Mouse (Mus musculus) liver, embryonic 13.5 days (tissue): Measurements from ENCODE around the gene Hoxc4. TPM values are rescaled to one million over a fixed set of nuclear protein-coding genes. Genes with fewer than 3 reads are reported as not detected.

Source experiments
- ATAC-seq: fragments of 200-750 bp; cut with Nextera tagmentation; 2 replicates; pipeline ENCODE4 v1.8.0; 2017; ENCODE audit warnings: low read depth, mild to moderate bottlenecking, moderate number of reproducible peaks, moderate library complexity
- DNase-seq: peaks from one replicate; pipeline ENCODE4 v3.0.0; 2022
- H3K27ac ChIP-seq: fragments of 300-500 bp; sonication (generic); 2 replicates; pipeline ENCODE4 v1.5.1; 2015; ENCODE audit warnings: moderate library complexity, mild to moderate bottlenecking, inconsistent platforms
- H3K27me3 ChIP-seq: fragments of 300-500 bp; sonication (generic); 2 replicates; pipeline ENCODE4 v1.6.1; 2015; ENCODE audit warnings: mild to moderate bottlenecking, inconsistent platforms
- H3K36me3 ChIP-seq: fragments of 300-500 bp; sonication (generic); 2 replicates; pipeline ENCODE4 v1.6.1; 2015; ENCODE audit warnings: mild to moderate bottlenecking, inconsistent platforms
- H3K4me1 ChIP-seq: fragments of 300-500 bp; sonication (generic); replicated peaks from 2 replicates; pipeline ENCODE4 v1.6.1; 2015; ENCODE audit warnings: inconsistent platforms
- H3K4me2 ChIP-seq: fragments of 300-500 bp; sonication (generic); 2 replicates; pipeline ENCODE4 v1.6.1; 2015; ENCODE audit warnings: inconsistent platforms, mild to moderate bottlenecking, moderate library complexity
- H3K4me3 ChIP-seq: fragments of 300-500 bp; sonication (generic); replicated peaks from 2 replicates; pipeline ENCODE4 v1.5.1; 2015; ENCODE audit warnings: mild to moderate bottlenecking, inconsistent platforms
- H3K9ac ChIP-seq: fragments of 300-500 bp; sonication (generic); 2 replicates; pipeline ENCODE4 v1.6.1; 2015; ENCODE audit warnings: mild to moderate bottlenecking, inconsistent platforms
- H3K9me3 ChIP-seq: fragments of 300-500 bp; sonication (generic); replicated peaks from 2 replicates; pipeline ENCODE4 v1.6.1; 2016; ENCODE audit warnings: inconsistent platforms
- WGBS: fragments of 180-500 bp; shearing (Covaris S2); methylation state at CpG from one replicate; pipeline ENCODE4 v1.1.7; 2015; ENCODE audit not compliant: insufficient replicate concordance; 5-methylcytosine and 5-hydroxymethylcytosine counted together
- polyA plus RNA-seq: library from polyadenylated mRNA; unstranded; fragments of >200 nt; fragmentation: Nextera tagmentation; extraction: Ambion mirVana; gene quantifications from 2 replicates; pipeline ENCODE4 v1.2.1, GENCODE M21; 2015

Gene Hoxc4
- polyA plus RNA-seq: 0.31 and 0.42 TPM in 2 replicates

GRCm38 (mm10) chr15:103018636-103019035 lies at the start of gene Hoxc4:
Gene Hoxc4 (plus strand): TSS chr15:103018934.
- ATAC-seq (no peak), DNase-seq (no peak)
- no peak within 1 kb of the TSS for H3K4me3 ChIP-seq
- no peaks in the 10 kb centered on the region for H3K36me3 ChIP-seq
- no peak within 1 kb of the TSS for H3K4me2 ChIP-seq
- peaks cover 99% of the 10 kb centered on the region for H3K27me3 ChIP-seq
- no peak within 1 kb of the TSS for H3K9ac ChIP-seq
- no peaks in the 10 kb centered on the region for H3K4me1 ChIP-seq
- H3K9me3 ChIP-seq: no peaks in the 10 kb centered on the region
- WGBS: 35% methylated on average over 9 of the region's 9 CpGs
- no peak within 1 kb of the TSS for H3K27ac ChIP-seq

- peaks cover 99% of the 10 kb centered on the region for H3K27me3 ChIP-seq
- no peaks in the 10 kb centered on the region for H3K36me3 ChIP-seq
- H3K9ac ChIP-seq: no peak overlapping the region
- 0 out of 2 replicates have a peak, but pooled peaks cover 2% of the 10 kb centered on the region for H3K4me1 ChIP-seq
- H3K4me2 ChIP-seq: no peak overlapping the region
- ATAC-seq (no peak), DNase-seq (no peak)
- H3K4me3 ChIP-seq: no peak overlapping the region
- WGBS: 18% methylated on average over 1 of the region's 1 CpGs
- no peak overlapping the region for H3K27ac ChIP-seq
- H3K9me3 ChIP-seq: no peaks in the 10 kb centered on the region
Observed at GRCm38 (mm10) chr15:102969296-102969695, 49.4 kb upstream of the Hoxc4 start.

DNA sequence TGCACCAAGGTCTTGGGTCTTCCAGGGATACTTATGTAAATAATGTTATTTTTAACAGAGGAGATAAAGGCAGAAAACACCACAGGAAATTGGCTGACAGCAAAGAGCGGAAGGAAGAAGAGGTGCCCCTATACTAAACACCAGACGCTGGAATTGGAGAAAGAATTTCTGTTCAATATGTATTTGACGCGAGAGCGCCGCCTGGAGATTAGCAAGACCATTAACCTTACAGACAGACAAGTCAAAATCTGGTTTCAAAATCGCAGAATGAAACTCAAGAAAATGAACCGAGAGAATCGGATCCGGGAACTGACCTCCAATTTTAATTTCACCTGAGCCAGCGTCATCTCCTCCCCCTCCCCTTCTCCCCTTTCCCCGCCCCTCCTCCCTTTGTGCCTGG lies 48.0 kb upstream of the Hoxc4 start:
- 0 out of 2 replicates have a peak, but pooled peaks cover 2% of the 10 kb centered on the region for H3K4me1 ChIP-seq
- H3K36me3 ChIP-seq: no peaks in the 10 kb centered on the region
- peaks cover 99% of the 10 kb centered on the region for H3K27me3 ChIP-seq
- no peaks in the 10 kb centered on the region for H3K9me3 ChIP-seq
- no peak for DNase-seq
- no peak overlapping the region for H3K27ac ChIP-seq
- WGBS: 2% methylated on average over 12 of the region's 12 CpGs
- H3K4me2 ChIP-seq: no peak overlapping the region
- no peak overlapping the region for H3K9ac ChIP-seq
- no peak overlapping the region for H3K4me3 ChIP-seq
- no peak for ATAC-seq

- ATAC-seq: no peak
- H3K4me2 ChIP-seq: no peak overlapping the region
- DNase-seq: no peak
- H3K4me1 ChIP-seq: no peaks in the 10 kb centered on the region
- H3K9ac ChIP-seq: no peak overlapping the region
- H3K9me3 ChIP-seq: no peaks in the 10 kb centered on the region
- no peaks in the 10 kb centered on the region for H3K36me3 ChIP-seq
- peaks cover 99% of the 10 kb centered on the region for H3K27me3 ChIP-seq
- H3K27ac ChIP-seq: no peak overlapping the region
- no peak overlapping the region for H3K4me3 ChIP-seq
- 3% methylated on average over 21 of the region's 21 CpGs for WGBS
Observed at GRCm38 (mm10) chr15:102972254-102972653, 46.5 kb upstream of the Hoxc4 start.

DNA sequence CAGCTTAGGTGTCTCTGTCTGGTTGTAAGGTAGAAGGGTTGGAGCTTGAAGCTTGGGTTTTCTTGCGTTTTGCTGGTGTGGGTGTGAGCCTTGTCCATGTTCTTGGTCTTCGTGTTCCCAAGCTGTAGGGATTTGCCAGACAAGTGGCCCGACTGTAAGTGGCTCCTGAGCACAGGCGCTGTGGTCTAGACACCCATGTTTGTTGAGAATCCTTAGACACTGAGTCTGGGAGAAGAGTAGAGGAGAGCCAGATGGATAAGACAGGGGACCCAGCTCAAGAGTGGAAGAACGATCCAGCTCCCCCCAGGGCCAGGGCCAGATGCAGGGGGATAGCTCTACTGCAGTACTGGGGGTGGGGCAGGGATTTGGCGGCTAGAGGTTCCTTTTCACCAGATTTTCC lies 46.0 kb upstream of the Hoxc4 start:
- no peak overlapping the region for H3K4me3 ChIP-seq
- no peaks in the 10 kb centered on the region for H3K9me3 ChIP-seq
- H3K9ac ChIP-seq: no peak overlapping the region
- H3K27me3 ChIP-seq: peaks cover 99% of the 10 kb centered on the region
- 1% methylated on average over 6 of the region's 6 CpGs for WGBS
- H3K27ac ChIP-seq: no peak overlapping the region
- DNase-seq: no peak
- no peaks in the 10 kb centered on the region for H3K36me3 ChIP-seq
- ATAC-seq: no peak
- no peaks in the 10 kb centered on the region for H3K4me1 ChIP-seq
- H3K4me2 ChIP-seq: no peak overlapping the region

DNA sequence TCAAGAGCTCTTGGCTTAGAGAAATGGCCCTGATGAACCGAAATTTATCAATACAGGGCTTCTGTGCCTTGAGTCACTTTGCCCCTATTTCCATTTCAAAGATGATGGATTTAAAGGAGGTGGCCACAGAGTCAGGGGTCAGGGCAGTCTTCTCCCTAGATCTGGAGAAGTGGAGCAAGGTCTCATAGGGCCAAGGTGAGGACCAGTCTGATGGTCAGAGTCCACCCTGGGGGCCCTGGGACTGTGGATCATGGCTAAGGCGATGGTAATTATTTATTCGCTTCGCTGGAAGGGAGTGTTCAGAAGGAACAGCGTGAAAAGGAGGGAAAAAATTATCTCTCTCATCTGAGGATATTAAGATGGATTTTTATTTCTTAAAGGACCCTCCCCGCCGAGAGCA lies 43.7 kb upstream of the Hoxc4 start:
- Histone ChIP-seq H3K9ac (no peak overlapping the region), H3K4me1 (no peaks in the 10 kb centered on the region), H3K9me3 (no peaks in the 10 kb centered on the region), H3K36me3 (no peaks in the 10 kb centered on the region), H3K4me2 (no peak overlapping the region), H3K27me3 (peaks cover 100% of the 10 kb centered on the region), H3K27ac (no peak overlapping the region), H3K4me3 (no peak overlapping the region)
- 7% methylated on average over 7 of the region's 7 CpGs for WGBS
- ATAC-seq: no peak
- no peak for DNase-seq

GRCm38 (mm10) chr15:102975688-102976111 lies 43.0 kb upstream of the Hoxc4 start:
- H3K4me1 ChIP-seq: no peaks in the 10 kb centered on the region
- ATAC-seq: no peak

GRCm38 (mm10) chr15:102976171-102976570 lies 42.6 kb upstream of the Hoxc4 start, which contains the start of gene Hoxc9:
Gene Hoxc9 (plus strand): TSS chr15:102976439.
- WGBS: 0% methylated on average over 11 of the region's 20 CpGs
- H3K4me1 ChIP-seq: no peaks in the 10 kb centered on the region
- peaks cover 100% of the 10 kb centered on the region for H3K27me3 ChIP-seq
- peak within 1 kb of the TSS; percentile 23 for H3K4me3 ChIP-seq
- ATAC-seq: no peak
- DNase-seq: no peak
- H3K27ac ChIP-seq: no peak within 1 kb of the TSS
- peak within 1 kb of the TSS; percentile 32; the same call in 1 of the 2 replicates for H3K4me2 ChIP-seq
- H3K36me3 ChIP-seq: no peaks in the 10 kb centered on the region
- no peaks in the 10 kb centered on the region for H3K9me3 ChIP-seq
- no peak within 1 kb of the TSS for H3K9ac ChIP-seq

More at GRCm38 (mm10) chr15:102975688-102976111, 43.0 kb upstream of the Hoxc4 start:
- no peak overlapping the region for H3K4me2 ChIP-seq
- no peak overlapping the region for H3K4me3 ChIP-seq
- H3K36me3 ChIP-seq: no peaks in the 10 kb centered on the region
- no peaks in the 10 kb centered on the region for H3K9me3 ChIP-seq
- no peak overlapping the region for H3K9ac ChIP-seq
- 2% methylated on average over 21 of the region's 21 CpGs for WGBS
- H3K27ac ChIP-seq: no peak overlapping the region
- DNase-seq: no peak
- peaks cover 100% of the 10 kb centered on the region for H3K27me3 ChIP-seq

GRCm38 (mm10) chr15:102976631-102977422 lies 41.9 kb upstream of the Hoxc4 start:
- H3K4me2 ChIP-seq: peak overlapping the region; percentile 32; the same call in 1 of the 2 replicates
- H3K27me3 ChIP-seq: peaks cover 100% of the 10 kb centered on the region
- peak overlapping the region; percentile 23 for H3K4me3 ChIP-seq
- H3K36me3 ChIP-seq: no peaks in the 10 kb centered on the region
- ATAC-seq (no peak), DNase-seq (no peak)
- H3K9ac ChIP-seq: no peak overlapping the region
- 1% methylated on average over 37 of the region's 37 CpGs for WGBS
- H3K9me3 ChIP-seq: no peaks in the 10 kb centered on the region
- no peak overlapping the region for H3K27ac ChIP-seq
- H3K4me1 ChIP-seq: 0 out of 2 replicates have a peak, but pooled peaks cover 4% of the 10 kb centered on the region

GRCm38 (mm10) chr15:102977423-102977974 lies 41.2 kb upstream of the Hoxc4 start:
- Histone ChIP-seq H3K4me2 (peak overlapping the region; percentile 32; the same call in 1 of the 2 replicates), H3K36me3 (no peaks in the 10 kb centered on the region), H3K9ac (no peak overlapping the region), H3K4me3 (peak overlapping the region; percentile 23), H3K27me3 (peaks cover 100% of the 10 kb centered on the region), H3K9me3 (no peaks in the 10 kb centered on the region), H3K4me1 (0 out of 2 replicates have a peak, but pooled peaks cover 6% of the 10 kb centered on the region), H3K27ac (no peak overlapping the region)
- 5% methylated on average over 16 of the region's 16 CpGs for WGBS
- no peak for DNase-seq
- no peak for ATAC-seq

DNA sequence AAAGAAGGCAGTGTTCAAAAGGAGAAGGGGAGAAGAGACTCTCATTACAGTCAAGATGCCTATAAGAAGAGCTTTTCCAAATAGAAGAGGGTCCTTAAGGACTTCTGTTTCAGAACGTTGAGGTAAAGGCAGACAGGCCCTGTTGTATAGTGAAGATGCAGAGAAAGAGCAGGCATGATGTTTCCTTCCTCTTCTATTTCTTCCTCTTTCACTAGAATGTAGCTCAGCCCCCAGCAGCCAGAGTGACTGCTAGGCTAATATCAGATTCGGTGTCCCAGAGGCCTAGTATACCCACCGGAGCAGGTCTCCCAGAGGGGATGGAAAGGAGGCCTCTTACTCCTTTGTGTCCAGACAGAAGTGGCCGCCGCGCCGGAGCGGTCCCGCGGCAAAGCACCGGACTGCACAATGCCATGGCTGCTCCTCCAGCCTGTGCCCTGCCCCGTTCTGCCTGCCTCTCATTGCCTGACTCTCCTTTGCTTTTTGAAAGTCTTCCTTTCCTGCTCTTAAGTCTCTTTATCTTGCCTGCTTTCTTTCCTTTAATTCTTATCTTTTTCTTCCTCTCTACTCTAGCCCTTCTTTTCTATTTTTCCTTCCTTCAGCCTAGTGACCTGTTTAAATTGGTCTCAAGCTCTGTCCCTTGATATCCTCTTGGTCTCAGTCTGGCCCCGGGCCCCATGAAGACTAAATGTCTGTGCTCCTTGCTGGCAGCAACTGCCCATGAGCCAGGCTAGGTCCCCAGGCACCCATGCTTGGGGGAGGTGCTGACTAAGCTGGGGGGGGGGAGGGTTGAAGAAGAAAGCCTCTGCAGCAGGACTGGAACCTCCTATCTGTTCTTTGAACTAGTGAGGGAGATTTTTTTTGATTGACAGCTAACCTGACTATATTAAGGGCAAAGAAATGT lies 39.9 kb upstream of the Hoxc4 start:
- Histone ChIP-seq H3K4me2 (no peak overlapping the region), H3K9me3 (no peaks in the 10 kb centered on the region), H3K4me1 (0 out of 2 replicates have a peak, but pooled peaks cover 6% of the 10 kb centered on the region), H3K4me3 (no peak overlapping the region), H3K36me3 (no peaks in the 10 kb centered on the region), H3K27ac (no peak overlapping the region), H3K27me3 (peaks cover 100% of the 10 kb centered on the region), H3K9ac (no peak overlapping the region)
- ATAC-seq (no peak), DNase-seq (no peak)
- 4% methylated on average over 13 of the region's 13 CpGs for WGBS
